Mouse (Mus musculus) liver, embryonic 16.5 days (tissue): ENCODE measurements around the gene Ubxn10. TPM values are rescaled to one million over a fixed set of nuclear protein-coding genes. Genes with fewer than 3 reads are reported as not detected.

Experiments used
- ATAC-seq: fragments of 200-750 bp; cut with Nextera tagmentation; 2 replicates; pipeline ENCODE4 v1.8.0; 2017; ENCODE audit warnings: low read depth, mild to moderate bottlenecking, moderate number of reproducible peaks, moderate library complexity
- H3K27ac ChIP-seq: fragments of 300-500 bp; sonication (generic); 2 replicates; pipeline ENCODE4 v1.5.1; 2014; ENCODE audit warnings: mild to moderate bottlenecking, low read length
- H3K27me3 ChIP-seq: fragments of 300-500 bp; sonication (generic); 2 replicates; pipeline ENCODE4 v1.6.1; 2014; ENCODE audit warnings: low read depth, low read length, mixed read lengths; ENCODE audit not compliant: control insufficient read depth, insufficient read depth
- H3K36me3 ChIP-seq: fragments of 300-500 bp; sonication (generic); 2 replicates; pipeline ENCODE4 v1.6.1; 2014; ENCODE audit warnings: mild to moderate bottlenecking; ENCODE audit not compliant: control insufficient read depth, insufficient read depth
- H3K4me1 ChIP-seq: fragments of 300-500 bp; sonication (generic); 2 replicates; pipeline ENCODE4 v1.6.1; 2014; ENCODE audit warnings: low read depth, low read length, mixed read lengths; ENCODE audit not compliant: control insufficient read depth
- H3K4me2 ChIP-seq: fragments of 300-500 bp; sonication (generic); 2 replicates; pipeline ENCODE4 v1.6.1; 2014; ENCODE audit warnings: low read depth, low read length, mixed read lengths
- H3K4me3 ChIP-seq: fragments of 300-500 bp; sonication (generic); 2 replicates; pipeline ENCODE4 v1.5.1; 2014; ENCODE audit warnings: low read depth, mild to moderate bottlenecking, low read length
- H3K9ac ChIP-seq: fragments of 300-500 bp; sonication (generic); 2 replicates; pipeline ENCODE4 v1.6.1; 2014; ENCODE audit warnings: low read depth, low read length
- H3K9me3 ChIP-seq: fragments of 300-500 bp; sonication (generic); replicated peaks from 2 replicates; pipeline ENCODE4 v1.6.1; 2016; ENCODE audit warnings: low read length; ENCODE audit not compliant: control insufficient read depth
- WGBS: fragments of 180-500 bp; shearing (Covaris S2); extraction: QIAGEN DNeasy Blood & Tissue Kit; methylation state at CpG from one replicate; pipeline ENCODE4 v1.1.7; 2014; ENCODE audit not compliant: insufficient replicate concordance; 5-methylcytosine and 5-hydroxymethylcytosine counted together
- polyA plus RNA-seq: library from polyadenylated mRNA; unstranded; fragments of >200 nt; fragmentation: Nextera tagmentation; extraction: Ambion mirVana; gene quantifications from 2 replicates; pipeline ENCODE4 v1.2.1, GENCODE M21; 2015

Gene Ubxn10
- polyA plus RNA-seq, 1 experiment from 2014 or later: 0.11 TPM

DNA sequence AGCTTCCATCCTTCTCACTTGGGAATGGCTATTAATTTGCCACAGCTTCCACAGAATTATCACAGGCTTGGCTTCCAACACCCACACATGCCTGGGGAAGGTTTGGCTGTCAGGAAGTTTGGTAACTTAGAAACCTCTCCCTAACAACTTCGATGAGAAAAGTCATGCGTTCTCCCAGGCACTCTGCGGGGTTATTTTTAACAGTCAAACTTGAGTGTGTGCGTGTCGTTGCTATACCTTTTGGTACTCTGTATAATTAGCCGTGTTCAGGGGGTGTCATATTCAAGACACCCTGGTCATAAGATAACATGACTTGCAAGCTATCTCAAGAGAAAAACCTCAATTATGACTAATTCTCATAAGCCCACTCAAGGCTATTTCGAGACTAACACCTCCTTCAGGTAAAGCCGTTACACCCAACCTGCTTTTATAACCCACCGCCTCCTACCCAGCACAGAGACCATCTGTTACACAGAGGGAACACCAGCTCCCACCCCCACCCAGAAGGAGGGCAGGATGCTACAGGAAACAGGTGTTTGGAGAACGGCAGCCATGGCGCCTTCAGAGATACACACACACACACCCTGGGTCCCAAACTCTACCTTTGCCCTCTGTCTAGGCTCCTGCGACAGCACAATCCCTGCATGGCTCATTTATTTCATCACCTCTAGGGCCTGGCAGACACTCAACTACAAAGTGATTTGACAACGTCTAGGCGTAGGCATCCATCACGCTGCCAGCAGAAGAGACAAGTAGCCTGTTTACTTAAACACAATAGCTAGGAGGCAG is 13.3 kb downstream of the Ubxn10 start:
- Histone ChIP-seq H3K36me3 (no peaks in the 10 kb centered on the region), H3K27ac (no peak overlapping the region), H3K4me3 (no peak overlapping the region), H3K4me1 (no peaks in the 10 kb centered on the region; the same call in 1 of the 2 replicates), H3K27me3 (peaks cover 3% of the 10 kb centered on the region), H3K9ac (no peak overlapping the region), H3K4me2 (no peak overlapping the region), H3K9me3 (no peaks in the 10 kb centered on the region)
- no peak for ATAC-seq
- 38% methylated on average over 15 of the region's 15 CpGs for WGBS

DNA sequence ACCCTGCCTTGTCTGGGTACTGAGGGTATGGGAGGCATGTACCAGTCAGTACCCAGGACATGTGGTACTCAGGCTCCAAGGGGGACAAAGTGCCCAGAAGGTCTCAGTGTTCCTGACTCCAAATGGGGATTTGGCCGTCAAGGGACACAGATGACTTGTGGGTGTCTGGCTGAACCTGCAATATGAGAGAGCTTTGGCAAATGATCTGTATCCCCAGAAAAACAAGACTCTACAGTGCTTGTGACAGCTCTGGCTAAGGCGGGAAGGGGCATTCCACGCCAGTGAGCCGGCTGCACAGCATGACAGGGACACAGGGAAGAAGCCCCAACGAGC is 17.7 kb downstream of the Ubxn10 start:
- Histone ChIP-seq H3K9ac (no peak overlapping the region), H3K9me3 (no peaks in the 10 kb centered on the region), H3K36me3 (no peaks in the 10 kb centered on the region), H3K4me3 (no peak overlapping the region), H3K27ac (no peak overlapping the region), H3K4me1 (no peaks in the 10 kb centered on the region), H3K4me2 (no peak overlapping the region), H3K27me3 (no peaks in the 10 kb centered on the region)
- WGBS: 52% methylated on average over 5 of the region's 5 CpGs
- no peak for ATAC-seq

DNA sequence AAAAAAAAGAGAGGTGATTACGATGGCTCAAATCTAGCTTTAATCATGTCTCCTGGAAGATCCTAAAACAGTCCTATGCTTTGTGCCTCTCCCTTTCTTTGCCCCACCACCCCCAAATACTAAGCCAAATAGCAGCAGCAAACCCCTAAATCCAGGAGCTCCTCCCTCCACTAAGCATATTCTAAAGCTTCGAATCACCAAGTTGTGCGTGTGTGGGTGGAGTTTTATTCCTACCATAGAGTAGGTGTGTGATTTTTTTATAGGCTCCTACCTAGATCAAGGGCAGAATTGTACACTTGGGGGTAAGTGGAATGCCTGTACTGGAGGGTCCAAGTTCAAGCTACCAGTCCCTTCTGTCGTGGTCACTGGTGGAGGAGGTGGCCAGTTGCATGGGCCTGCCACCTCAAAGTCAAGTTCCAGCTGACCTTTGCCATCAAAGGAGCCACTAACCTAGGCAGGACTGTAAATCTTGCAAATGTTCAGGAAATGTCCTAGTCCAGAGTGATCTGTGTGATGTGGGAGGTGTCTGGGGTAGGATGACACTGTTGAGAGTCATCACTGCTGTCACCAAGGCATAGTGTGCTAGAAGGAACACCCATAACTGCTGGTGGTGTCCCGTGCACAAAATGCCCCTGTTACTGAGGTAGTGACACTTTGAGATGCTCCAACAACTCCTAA is 18.2 kb downstream of the Ubxn10 start:
- no peak overlapping the region for H3K9ac ChIP-seq
- H3K36me3 ChIP-seq: no peaks in the 10 kb centered on the region
- H3K9me3 ChIP-seq: no peaks in the 10 kb centered on the region
- no peak for ATAC-seq
- no peak overlapping the region for H3K4me3 ChIP-seq
- no peak overlapping the region for H3K27ac ChIP-seq
- H3K27me3 ChIP-seq: no peaks in the 10 kb centered on the region
- no peak overlapping the region for H3K4me2 ChIP-seq
- 53% methylated on average over 5 of the region's 5 CpGs for WGBS
- no peaks in the 10 kb centered on the region for H3K4me1 ChIP-seq

DNA sequence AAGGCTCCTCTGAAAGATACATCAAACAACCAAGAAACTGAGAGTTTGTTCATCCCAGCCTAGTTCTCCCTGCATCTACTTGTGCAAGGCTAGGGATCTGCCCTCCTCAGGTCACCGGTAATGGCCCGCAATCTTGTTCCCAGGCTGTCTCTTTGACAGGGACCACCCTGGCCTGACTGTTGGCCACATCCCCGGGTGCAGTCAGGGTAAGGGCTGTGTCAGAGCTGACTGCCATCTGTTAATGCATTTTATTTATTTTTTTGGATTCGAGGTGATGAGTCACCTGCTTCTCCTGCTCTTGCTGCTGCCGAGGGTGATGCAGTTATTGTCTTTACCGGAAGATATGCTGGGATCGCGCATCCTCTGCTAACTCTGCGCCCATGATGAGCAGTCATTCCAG is 20.3 kb downstream of the Ubxn10 start:
- Histone ChIP-seq H3K4me1 (no peaks in the 10 kb centered on the region), H3K4me2 (no peak overlapping the region), H3K4me3 (no peak overlapping the region), H3K36me3 (no peaks in the 10 kb centered on the region), H3K9me3 (no peaks in the 10 kb centered on the region), H3K27ac (no peak overlapping the region), H3K9ac (no peak overlapping the region), H3K27me3 (no peaks in the 10 kb centered on the region)
- ATAC-seq: no peak
- 65% methylated on average over 9 of the region's 9 CpGs for WGBS

DNA sequence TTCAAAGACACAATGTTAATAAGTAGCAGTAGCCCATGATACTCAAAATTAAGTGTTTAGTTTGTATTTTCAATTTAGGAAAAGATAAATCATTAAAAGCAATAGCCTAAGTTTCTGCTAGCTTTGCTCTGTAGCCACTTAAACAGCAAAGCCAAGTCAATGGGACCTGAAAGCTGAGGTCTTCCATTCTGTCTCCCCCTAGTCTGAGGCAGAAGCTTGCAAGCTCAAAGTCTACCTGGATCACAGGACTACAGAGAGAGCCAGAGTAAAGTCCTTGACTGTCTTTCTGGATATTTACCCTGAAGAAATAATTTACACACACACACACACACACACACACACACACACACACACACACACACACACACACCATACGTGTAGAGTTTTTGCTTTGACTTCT is 22.8 kb downstream of the Ubxn10 start:
- 38% methylated on average over 1 of the region's 1 CpGs for WGBS
- Histone ChIP-seq H3K36me3 (no peaks in the 10 kb centered on the region), H3K9me3 (no peaks in the 10 kb centered on the region), H3K4me2 (no peak overlapping the region), H3K4me3 (no peak overlapping the region), H3K9ac (no peak overlapping the region), H3K27ac (no peak overlapping the region), H3K4me1 (no peaks in the 10 kb centered on the region), H3K27me3 (no peaks in the 10 kb centered on the region)
- ATAC-seq: no peak

DNA sequence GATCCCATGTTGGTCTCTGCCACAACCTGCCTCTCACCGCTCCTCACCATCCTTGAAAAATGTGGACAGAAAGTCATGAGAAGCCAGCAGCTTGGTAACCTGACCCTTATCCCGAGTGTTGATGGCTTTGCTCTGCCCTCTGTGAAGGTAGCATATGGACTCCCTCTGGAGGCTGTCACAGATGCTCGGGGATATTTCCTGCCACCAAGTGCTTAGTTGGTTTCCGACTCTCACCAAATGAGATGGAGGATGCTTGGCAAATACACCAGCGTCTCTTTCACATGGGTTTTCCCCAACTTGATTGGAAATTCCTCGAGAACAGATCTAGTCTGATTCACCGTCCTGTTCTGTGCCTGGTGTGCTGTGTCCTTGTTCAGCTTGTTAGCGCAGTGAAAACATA is 24.3 kb downstream of the Ubxn10 start:
- H3K9me3 ChIP-seq: no peaks in the 10 kb centered on the region
- H3K4me3 ChIP-seq: no peak overlapping the region
- ATAC-seq: no peak
- 66% methylated on average over 8 of the region's 8 CpGs for WGBS
- no peaks in the 10 kb centered on the region for H3K4me1 ChIP-seq
- no peaks in the 10 kb centered on the region for H3K36me3 ChIP-seq
- H3K27me3 ChIP-seq: no peaks in the 10 kb centered on the region
- H3K9ac ChIP-seq: no peak overlapping the region
- no peak overlapping the region for H3K4me2 ChIP-seq
- H3K27ac ChIP-seq: no peak overlapping the region

DNA sequence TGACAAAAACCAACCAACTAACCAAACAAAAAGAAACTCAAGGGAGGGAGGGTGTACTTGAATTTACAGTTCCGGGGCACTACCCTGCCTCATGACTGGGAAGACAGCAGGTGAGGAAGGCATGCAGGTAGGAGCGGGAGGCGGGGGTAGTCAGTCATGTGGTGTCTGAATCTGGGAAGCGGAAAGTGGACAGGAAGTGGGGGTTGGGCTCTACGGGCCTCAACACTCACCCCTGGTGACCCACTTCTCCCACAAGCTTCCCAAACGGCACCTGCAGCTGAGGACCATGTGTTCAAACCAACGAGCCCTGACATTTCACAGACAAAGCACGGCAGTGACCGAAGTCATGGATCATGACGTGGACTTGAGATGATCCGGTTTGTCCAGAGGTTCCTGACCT is 24.9 kb downstream of the Ubxn10 start:
- no peak overlapping the region for H3K4me3 ChIP-seq
- ATAC-seq: no peak
- no peaks in the 10 kb centered on the region for H3K36me3 ChIP-seq
- 64% methylated on average over 11 of the region's 11 CpGs for WGBS
- H3K27me3 ChIP-seq: no peaks in the 10 kb centered on the region
- no peak overlapping the region for H3K27ac ChIP-seq
- H3K4me1 ChIP-seq: no peaks in the 10 kb centered on the region
- H3K4me2 ChIP-seq: no peak overlapping the region
- H3K9me3 ChIP-seq: no peaks in the 10 kb centered on the region
- no peak overlapping the region for H3K9ac ChIP-seq

DNA sequence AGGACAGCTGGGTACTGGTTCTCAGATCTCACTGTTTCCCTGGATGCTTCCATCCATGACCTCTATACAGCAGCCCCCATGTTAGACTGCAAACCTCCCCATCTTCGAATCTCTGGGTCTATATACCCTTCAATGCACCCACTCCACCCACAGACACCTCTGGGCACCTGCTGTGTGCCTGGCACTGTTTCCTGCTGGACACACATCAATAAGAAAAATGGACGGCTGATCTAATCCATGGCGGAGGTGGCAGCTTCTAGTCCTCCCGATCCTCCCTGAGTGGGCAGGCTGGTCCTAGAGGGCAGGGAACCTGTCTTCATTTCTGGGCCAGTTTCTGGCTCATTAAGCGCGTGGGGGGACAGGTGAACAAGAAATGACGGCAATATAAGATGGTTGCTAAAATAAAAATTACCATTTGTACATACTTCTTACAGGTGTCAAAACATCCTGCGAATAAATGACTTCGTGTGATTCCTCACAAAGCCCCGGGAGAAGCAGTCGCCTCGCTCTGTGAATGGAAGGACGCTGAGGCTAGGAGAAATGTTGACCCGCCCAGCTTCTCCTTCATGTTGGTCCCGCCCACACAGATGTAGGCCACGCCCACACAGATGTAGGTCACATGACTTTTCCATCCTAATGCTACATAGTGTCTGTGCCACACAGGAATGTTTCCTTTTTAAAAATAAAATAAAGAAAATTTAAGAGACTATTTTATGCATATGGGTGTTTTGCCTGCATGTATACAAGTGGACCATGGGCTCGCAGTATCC is 25.7 kb downstream of the Ubxn10 start:
- no peak overlapping the region for H3K27ac ChIP-seq
- no peaks in the 10 kb centered on the region for H3K36me3 ChIP-seq
- H3K9ac ChIP-seq: no peak overlapping the region
- WGBS: 57% methylated on average over 17 of the region's 17 CpGs
- H3K4me2 ChIP-seq: no peak overlapping the region
- no peak for ATAC-seq
- no peaks in the 10 kb centered on the region for H3K27me3 ChIP-seq
- no peaks in the 10 kb centered on the region for H3K4me1 ChIP-seq
- H3K4me3 ChIP-seq: no peak overlapping the region
- H3K9me3 ChIP-seq: no peaks in the 10 kb centered on the region

DNA sequence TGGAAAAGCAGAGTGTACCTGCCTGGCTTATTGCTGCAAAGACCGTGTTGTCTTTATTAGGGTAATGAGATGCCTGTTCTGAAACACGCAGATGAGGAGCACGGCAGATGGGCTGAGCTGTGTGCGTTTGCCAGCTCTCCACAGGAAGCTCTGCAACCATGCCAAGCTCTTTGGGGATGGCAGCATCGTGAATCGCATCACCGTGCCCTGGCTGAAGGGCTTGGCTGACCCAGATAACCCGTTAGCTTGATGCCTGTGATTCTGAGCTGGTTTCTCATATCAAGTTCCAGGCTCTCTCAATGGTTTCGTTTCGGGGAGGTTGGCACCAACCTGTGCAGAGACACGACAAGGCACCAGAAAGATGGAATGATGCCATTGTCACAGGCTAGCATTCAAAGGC is 26.3 kb downstream of the Ubxn10 start:
- H3K36me3 ChIP-seq: no peaks in the 10 kb centered on the region
- 68% methylated on average over 11 of the region's 11 CpGs for WGBS
- no peak for ATAC-seq
- no peaks in the 10 kb centered on the region for H3K27me3 ChIP-seq
- H3K4me1 ChIP-seq: no peaks in the 10 kb centered on the region
- no peaks in the 10 kb centered on the region for H3K9me3 ChIP-seq
- no peak overlapping the region for H3K4me2 ChIP-seq
- no peak overlapping the region for H3K9ac ChIP-seq
- H3K27ac ChIP-seq: no peak overlapping the region
- no peak overlapping the region for H3K4me3 ChIP-seq
